Mouse (Mus musculus) midbrain, embryonic 11.5 days (tissue): Measurements from ENCODE around the gene Ppfibp1. TPM values are rescaled to one million over a fixed set of nuclear protein-coding genes. Genes with fewer than 3 reads are reported as not detected.

ENCODE experiments used
- ATAC-seq: fragments of 200-750 bp; cut with Nextera tagmentation; 2 replicates; pipeline ENCODE4 v1.8.0; 2017; ENCODE audit warnings: moderate TSS enrichment, moderate library complexity; ENCODE audit not compliant: low FRiP score
- DNase-seq: peaks from one replicate; pipeline ENCODE4 v3.0.0; 2015; ENCODE audit warnings: low spot score; ENCODE audit errors: missing footprints
- H3K27ac ChIP-seq: fragments of 300-500 bp; sonication (generic); 2 replicates; pipeline ENCODE4 v1.5.1; 2014; ENCODE audit warnings: low read depth, low read length
- H3K27me3 ChIP-seq: fragments of 300-500 bp; sonication (generic); 2 replicates; pipeline ENCODE4 v1.6.1; 2014; ENCODE audit warnings: mild to moderate bottlenecking, low read length, moderate library complexity, mixed read lengths; ENCODE audit not compliant: control insufficient read depth, insufficient read depth
- H3K36me3 ChIP-seq: fragments of 300-500 bp; sonication (generic); 2 replicates; pipeline ENCODE4 v1.6.1; 2014; ENCODE audit warnings: mild to moderate bottlenecking, low read length, moderate library complexity, mixed read lengths; ENCODE audit not compliant: control insufficient read depth, insufficient read depth
- H3K4me1 ChIP-seq: fragments of 300-500 bp; sonication (generic); 2 replicates; pipeline ENCODE4 v1.6.1; 2014; ENCODE audit warnings: low read length; ENCODE audit not compliant: control insufficient read depth, insufficient read depth
- H3K4me2 ChIP-seq: fragments of 300-500 bp; sonication (generic); 2 replicates; pipeline ENCODE4 v1.6.1; 2014; ENCODE audit warnings: mild to moderate bottlenecking, moderate library complexity
- H3K4me3 ChIP-seq: fragments of 300-500 bp; sonication (generic); 2 replicates; pipeline ENCODE4 v1.5.1; 2014; ENCODE audit warnings: low read depth, low read length
- H3K9ac ChIP-seq: fragments of 300-500 bp; sonication (generic); 2 replicates; pipeline ENCODE4 v1.6.1; 2014; ENCODE audit warnings: low read length
- H3K9me3 ChIP-seq: fragments of 300-500 bp; sonication (generic); 2 replicates; pipeline ENCODE4 v1.6.1; 2016; ENCODE audit warnings: low read length; ENCODE audit not compliant: control insufficient read depth
- WGBS: fragments of 180-500 bp; shearing (Covaris S2); extraction: QIAGEN DNeasy Blood & Tissue Kit; methylation state at CpG from one replicate; pipeline ENCODE4 v1.1.7; 2014; 5-methylcytosine and 5-hydroxymethylcytosine counted together
- polyA plus RNA-seq: library from polyadenylated mRNA; unstranded; fragments of >200 nt; fragmentation: Nextera tagmentation; extraction: Ambion mirVana; gene quantifications from 2 replicates; pipeline ENCODE4 v1.2.1, GENCODE M21; 2014

Ppfibp1 gene
- polyA plus RNA-seq, 1 experiment from 2014 or later: 30.2 TPM

DNA sequence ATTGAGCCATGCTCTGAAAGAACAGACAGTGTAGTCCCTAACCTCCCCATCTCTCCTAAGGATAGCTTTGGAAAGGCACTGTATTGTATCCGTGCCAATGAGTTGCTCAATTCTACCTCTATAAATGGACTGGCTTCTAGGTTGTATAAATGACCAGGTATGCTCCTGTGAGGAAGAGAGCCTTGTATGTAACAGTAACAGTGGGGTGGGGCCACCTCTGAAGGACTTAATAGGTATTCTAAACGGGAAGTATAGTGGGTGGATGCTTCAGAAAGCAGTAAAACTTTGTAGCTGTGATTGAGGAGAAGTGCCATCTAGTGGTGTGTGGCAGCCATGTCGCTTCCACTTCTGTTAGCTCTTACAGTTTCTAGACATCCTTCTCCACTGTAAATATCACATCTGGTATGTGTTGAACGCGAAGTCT is 90.4 kb downstream of the Ppfibp1 start:
- H3K36me3 ChIP-seq: no peaks in the 10 kb centered on the region; the same call in 1 of the 2 replicates
- H3K4me2 ChIP-seq: no peak overlapping the region
- H3K4me1 ChIP-seq: no peaks in the 10 kb centered on the region
- no peak overlapping the region for H3K9ac ChIP-seq
- H3K4me3 ChIP-seq: no peak overlapping the region
- DNase-seq (no peak), ATAC-seq (no peak)
- H3K27ac ChIP-seq: no peak overlapping the region
- no peaks in the 10 kb centered on the region for H3K27me3 ChIP-seq
- 73% methylated on average over 5 of the region's 5 CpGs for WGBS
- H3K9me3 ChIP-seq: no peaks in the 10 kb centered on the region

DNA sequence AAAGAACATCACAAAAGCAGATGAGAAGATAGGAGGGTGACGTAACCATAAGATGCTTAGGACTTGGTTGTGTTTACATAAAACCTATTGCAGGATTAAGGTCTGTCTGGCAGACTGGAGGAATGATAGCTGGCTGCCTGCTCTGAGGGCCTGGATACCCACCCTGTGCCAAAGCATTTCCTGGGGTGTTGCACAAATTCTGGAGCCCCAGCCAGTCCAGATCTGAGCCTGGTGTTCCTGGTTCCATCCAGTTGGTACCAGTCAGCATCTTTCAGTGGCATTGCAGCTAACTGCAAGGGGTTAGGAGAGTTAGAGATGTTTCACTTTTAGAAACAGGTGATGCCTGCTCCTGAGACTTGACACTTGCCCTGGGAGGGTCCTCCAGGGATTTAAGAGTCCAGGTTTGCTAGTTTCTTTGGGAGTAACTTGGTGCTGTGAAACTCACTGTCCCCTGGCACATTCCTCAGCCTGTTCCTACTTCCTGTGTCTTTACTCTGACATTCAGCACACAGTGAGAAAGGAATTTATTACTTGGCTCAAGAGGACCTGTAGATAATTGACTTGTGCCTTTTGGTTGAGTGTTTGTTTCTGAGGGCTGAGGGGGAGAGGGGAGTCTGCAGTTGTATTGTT is 90.9 kb downstream of the Ppfibp1 start:
- Histone ChIP-seq H3K4me2 (no peak overlapping the region), H3K4me1 (no peaks in the 10 kb centered on the region), H3K4me3 (no peak overlapping the region), H3K36me3 (no peaks in the 10 kb centered on the region; the same call in 1 of the 2 replicates), H3K9me3 (no peaks in the 10 kb centered on the region), H3K9ac (no peak overlapping the region), H3K27me3 (no peaks in the 10 kb centered on the region), H3K27ac (no peak overlapping the region)
- ATAC-seq (no peak), DNase-seq (no peak)
- WGBS: 62% methylated on average over 1 of the region's 1 CpGs

DNA sequence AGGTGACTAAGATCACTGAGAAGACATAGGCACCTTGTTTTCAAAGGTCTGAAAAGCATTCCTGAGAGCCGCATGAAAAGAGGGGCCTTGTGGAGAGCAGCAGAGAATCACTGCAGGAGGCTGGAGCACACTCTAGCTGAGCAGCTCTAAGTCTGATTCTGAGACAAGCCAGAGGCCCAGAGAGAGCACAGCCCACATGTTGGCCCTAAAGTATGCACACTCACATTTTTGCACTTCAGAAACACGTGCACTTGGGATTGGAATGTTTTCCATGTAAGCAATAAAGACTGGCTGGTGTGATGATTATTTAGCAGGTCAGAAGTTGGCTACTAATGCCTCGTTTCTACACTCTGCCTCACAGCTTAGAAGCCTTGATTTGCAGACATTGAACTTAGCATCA is 91.7 kb downstream of the Ppfibp1 start:
- ATAC-seq (no peak), DNase-seq (no peak)
- H3K27me3 ChIP-seq: no peaks in the 10 kb centered on the region
- no peak overlapping the region for H3K4me2 ChIP-seq
- no peaks in the 10 kb centered on the region; the same call in 1 of the 2 replicates for H3K36me3 ChIP-seq
- H3K9ac ChIP-seq: no peak overlapping the region
- H3K4me3 ChIP-seq: no peak overlapping the region
- H3K27ac ChIP-seq: no peak overlapping the region
- 49% methylated on average over 3 of the region's 3 CpGs for WGBS
- H3K4me1 ChIP-seq: no peaks in the 10 kb centered on the region
- no peaks in the 10 kb centered on the region for H3K9me3 ChIP-seq

DNA sequence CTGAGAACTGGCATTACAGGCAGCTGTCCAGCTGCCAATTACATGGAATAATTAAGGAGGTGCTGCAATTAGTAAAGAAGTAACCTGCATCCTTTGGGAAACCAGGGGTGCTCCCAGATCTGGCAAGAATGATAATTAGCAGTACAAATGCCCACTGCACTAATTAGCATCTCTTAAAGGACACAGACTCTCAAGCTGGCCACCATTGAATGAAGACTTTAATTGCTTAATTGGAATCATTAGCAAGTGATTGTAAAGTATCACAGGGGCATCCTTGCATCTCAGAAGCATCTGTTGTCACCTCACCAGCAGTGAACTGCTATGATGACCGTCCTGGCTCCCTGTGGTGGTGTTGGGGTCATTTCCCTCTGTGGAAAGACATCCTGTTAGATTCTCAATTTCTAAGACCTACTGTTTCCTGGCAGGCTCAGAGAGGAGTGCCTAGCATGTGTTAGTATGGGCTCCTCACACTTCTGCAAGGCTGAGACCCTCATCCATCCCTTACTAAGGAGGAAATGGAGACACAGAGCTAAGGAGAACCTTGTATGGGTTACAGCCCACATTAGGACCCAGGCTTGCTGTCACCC is 93.1 kb downstream of the Ppfibp1 start:
- no peak overlapping the region for H3K27ac ChIP-seq
- H3K36me3 ChIP-seq: no peaks in the 10 kb centered on the region; the same call in 1 of the 2 replicates
- no peak overlapping the region for H3K4me2 ChIP-seq
- no peak overlapping the region for H3K4me3 ChIP-seq
- H3K9ac ChIP-seq: no peak overlapping the region
- WGBS: 56% methylated on average over 1 of the region's 1 CpGs
- DNase-seq (no peak), ATAC-seq (no peak)
- H3K9me3 ChIP-seq: no peaks in the 10 kb centered on the region
- no peaks in the 10 kb centered on the region for H3K4me1 ChIP-seq
- no peaks in the 10 kb centered on the region for H3K27me3 ChIP-seq

DNA sequence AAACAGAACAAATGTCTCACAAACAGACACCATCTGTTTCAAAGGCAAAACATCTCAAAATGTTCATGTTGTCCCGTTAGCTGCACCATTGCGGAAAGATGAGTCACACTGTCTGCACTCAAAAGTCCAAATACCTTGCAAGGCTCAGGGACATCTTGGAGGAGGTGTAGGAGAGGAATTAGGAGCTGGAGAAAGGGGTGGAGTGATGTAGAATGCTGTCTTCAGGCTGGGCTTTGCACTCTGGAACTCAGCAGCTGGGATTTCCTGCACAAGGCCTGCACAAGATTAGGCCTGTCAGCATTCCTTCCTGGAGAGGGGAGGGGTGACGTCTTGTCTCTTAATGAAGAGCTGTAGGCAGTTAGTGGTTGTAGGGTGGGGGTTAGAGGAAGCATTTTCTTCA is 96.3 kb downstream of the Ppfibp1 start:
- 80% methylated on average over 3 of the region's 3 CpGs for WGBS
- Histone ChIP-seq H3K4me3 (no peak overlapping the region), H3K9ac (no peak overlapping the region), H3K4me2 (no peak overlapping the region), H3K36me3 (no peaks in the 10 kb centered on the region), H3K4me1 (no peaks in the 10 kb centered on the region), H3K27ac (no peak overlapping the region), H3K27me3 (no peaks in the 10 kb centered on the region), H3K9me3 (no peaks in the 10 kb centered on the region)
- DNase-seq (no peak), ATAC-seq (no peak)

DNA sequence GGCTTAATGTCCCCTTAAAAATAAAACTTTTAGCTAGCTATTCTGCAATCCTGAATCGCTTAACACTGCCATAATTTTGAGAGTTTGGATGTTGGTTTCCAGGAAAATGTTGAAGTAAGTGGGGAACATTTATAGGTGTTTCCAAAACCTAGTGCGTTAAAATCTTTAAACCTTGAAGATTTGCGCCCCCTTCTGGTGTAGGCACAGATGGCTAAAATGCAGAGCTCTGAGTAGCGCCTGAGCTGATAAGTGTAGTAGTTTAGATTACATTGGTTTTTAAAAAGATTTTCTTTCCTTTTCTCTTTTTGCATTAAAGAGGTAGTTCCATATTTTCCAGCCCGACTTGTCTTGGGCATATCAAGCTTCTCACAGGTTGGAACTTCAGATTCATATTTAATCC is 105.9 kb downstream of the Ppfibp1 start:
- peak; percentile 91 for DNase-seq
- H3K27ac ChIP-seq: no peak overlapping the region
- 50% methylated on average over 5 of the region's 5 CpGs for WGBS
- H3K4me1 ChIP-seq: no peaks in the 10 kb centered on the region
- H3K27me3 ChIP-seq: no peaks in the 10 kb centered on the region
- no peak overlapping the region for H3K9ac ChIP-seq
- no peak overlapping the region for H3K4me2 ChIP-seq
- H3K4me3 ChIP-seq: no peak overlapping the region
- ATAC-seq: no peak
- H3K9me3 ChIP-seq: no peaks in the 10 kb centered on the region
- no peaks in the 10 kb centered on the region for H3K36me3 ChIP-seq

DNA sequence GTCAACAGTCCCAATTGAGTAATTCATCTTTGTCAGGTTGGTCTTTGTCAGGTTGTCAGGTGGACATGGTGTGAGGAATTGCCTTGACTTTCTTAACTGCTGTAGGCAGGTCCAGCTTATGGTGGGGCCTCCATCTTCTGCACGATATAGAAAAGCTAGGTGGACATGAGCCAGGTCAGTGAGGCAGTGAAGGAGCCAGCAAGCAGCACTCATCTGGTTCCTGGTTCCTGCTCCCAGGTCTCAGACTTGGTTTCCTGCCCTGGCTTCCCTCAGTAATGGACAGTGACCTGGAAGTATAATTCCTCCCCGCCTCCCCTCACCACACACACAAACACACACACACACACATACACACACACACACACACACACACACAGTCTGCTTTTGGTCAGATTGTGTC is 107.1 kb downstream of the Ppfibp1 start:
- no peaks in the 10 kb centered on the region for H3K4me1 ChIP-seq
- no peak overlapping the region for H3K9ac ChIP-seq
- no peaks in the 10 kb centered on the region for H3K9me3 ChIP-seq
- H3K27ac ChIP-seq: no peak overlapping the region
- H3K36me3 ChIP-seq: no peaks in the 10 kb centered on the region
- ATAC-seq: no peak; the same call in 1 of the 2 replicates
- no peaks in the 10 kb centered on the region for H3K27me3 ChIP-seq
- 70% methylated on average over 2 of the region's 2 CpGs for WGBS
- H3K4me2 ChIP-seq: no peak overlapping the region
- no peak overlapping the region for H3K4me3 ChIP-seq
- peak; percentile 75 for DNase-seq

DNA sequence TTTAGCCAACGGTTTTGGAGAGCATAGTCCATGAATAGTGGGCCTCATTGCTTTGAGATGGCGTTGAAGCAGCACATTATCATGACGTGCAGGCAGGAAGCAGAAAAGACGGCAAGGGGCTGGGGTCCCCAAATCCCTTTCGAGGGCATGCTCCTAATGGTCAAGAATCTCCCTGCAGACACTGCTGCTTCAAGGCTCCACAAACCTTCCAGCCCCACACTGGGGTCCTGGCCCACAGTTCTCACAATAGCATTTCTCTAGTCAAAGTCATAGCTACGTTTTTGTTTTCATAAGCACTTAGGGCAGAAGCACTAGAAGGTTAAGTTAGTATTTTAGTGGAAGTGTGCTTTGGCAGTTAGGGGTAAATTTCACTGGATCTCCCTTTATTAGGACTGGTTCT is 107.6 kb downstream of the Ppfibp1 start:
- H3K36me3 ChIP-seq: no peaks in the 10 kb centered on the region
- no peaks in the 10 kb centered on the region for H3K27me3 ChIP-seq
- H3K4me3 ChIP-seq: no peak overlapping the region
- no peaks in the 10 kb centered on the region for H3K9me3 ChIP-seq
- no peak for ATAC-seq
- peak; percentile 81 for DNase-seq
- H3K27ac ChIP-seq: no peak overlapping the region
- 88% methylated on average over 6 of the region's 6 CpGs for WGBS
- H3K4me1 ChIP-seq: no peaks in the 10 kb centered on the region
- H3K9ac ChIP-seq: no peak overlapping the region
- no peak overlapping the region for H3K4me2 ChIP-seq

DNA sequence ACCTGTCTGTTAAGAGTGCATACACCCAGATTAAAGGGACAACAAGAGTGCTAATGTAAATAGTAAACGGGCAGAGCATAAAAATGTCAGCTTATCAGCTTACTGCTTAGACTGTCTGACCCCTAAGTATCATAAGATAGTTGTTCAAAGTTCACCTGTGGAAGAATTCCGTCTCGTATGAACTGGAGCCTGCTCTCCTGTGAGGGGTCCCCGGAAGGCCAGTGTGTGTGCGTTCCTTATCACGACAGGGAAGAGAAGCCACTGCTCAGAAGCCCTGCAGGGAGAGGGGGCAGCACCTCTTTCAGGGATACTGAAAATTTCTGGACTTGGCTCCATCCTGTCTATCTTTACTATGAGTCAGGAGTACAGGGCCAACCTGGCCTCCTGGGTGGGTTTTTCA is 108.7 kb downstream of the Ppfibp1 start:
- Histone ChIP-seq H3K27ac (no peak overlapping the region), H3K4me2 (no peak overlapping the region), H3K4me3 (no peak overlapping the region), H3K9ac (no peak overlapping the region), H3K9me3 (no peaks in the 10 kb centered on the region), H3K36me3 (no peaks in the 10 kb centered on the region), H3K27me3 (no peaks in the 10 kb centered on the region), H3K4me1 (no peaks in the 10 kb centered on the region)
- WGBS: 88% methylated on average over 6 of the region's 6 CpGs
- DNase-seq: peak; percentile 78
- no peak for ATAC-seq
